Mouse (Mus musculus) retina, postnatal 7 days (tissue): ENCODE measurements around the gene Jmjd6.

Source experiments
- DNase-seq: peaks from one replicate; pipeline ENCODE4 v3.0.0-alpha.2; 2012; ENCODE audit warnings: low read depth, low spot score

Jmjd6 gene

GRCm38 (mm10) chr11:116807116-116807515 lies 36.1 kb downstream of the Jmjd6 start:
- no peak for DNase-seq

GRCm38 (mm10) chr11:116806136-116807071 lies 36.8 kb downstream of the Jmjd6 start:
- DNase-seq: no peak

GRCm38 (mm10) chr11:116802709-116803108 lies 40.5 kb downstream of the Jmjd6 start:
- DNase-seq: no peak

- DNase-seq: no peak
These were observed 42.1 kb downstream of the Jmjd6 start for GRCm38 (mm10) chr11:116801106-116801505.

- no peak for DNase-seq
These were observed 43.9 kb downstream of the Jmjd6 start for GRCm38 (mm10) chr11:116799364-116799763.
